Mouse (Mus musculus) urinary bladder, postnatal 25 days (tissue): ENCODE measurements around the gene Mdga2.

Source experiments
- DNase-seq: peaks from one replicate; pipeline ENCODE4 v3.0.0; 2022; ENCODE audit warnings: low spot score

Gene Mdga2

GRCm38 (mm10) chr12:67056621-67057020 lies 165.7 kb downstream of the Mdga2 start:
- no peak for DNase-seq

GRCm38 (mm10) chr12:67045099-67045750 lies 177.1 kb downstream of the Mdga2 start:
- DNase-seq: no peak

GRCm38 (mm10) chr12:67041865-67042264 lies 180.5 kb downstream of the Mdga2 start:
- DNase-seq: no peak

GRCm38 (mm10) chr12:67035509-67036261 lies 186.7 kb downstream of the Mdga2 start:
- DNase-seq: no peak

DNA sequence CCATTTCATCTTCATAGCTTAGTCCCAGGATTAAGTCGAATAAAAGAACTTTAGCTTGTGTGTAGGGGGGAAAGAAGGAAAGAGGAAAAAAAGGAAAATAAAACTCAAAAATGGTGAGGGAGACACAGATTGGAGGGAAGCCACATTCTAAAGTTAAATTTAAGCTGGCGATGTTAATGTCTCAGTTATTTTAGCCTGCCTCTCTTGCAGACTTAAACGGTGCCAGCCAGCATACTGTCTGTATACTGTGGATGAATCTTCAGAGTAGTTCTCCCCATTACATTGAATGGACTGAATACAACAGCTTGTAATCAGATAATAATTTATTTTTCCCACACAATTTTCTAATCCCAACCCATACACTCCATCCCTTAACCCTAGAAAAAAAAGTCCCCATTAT lies 205.2 kb downstream of the Mdga2 start:
- no peak for DNase-seq

DNA sequence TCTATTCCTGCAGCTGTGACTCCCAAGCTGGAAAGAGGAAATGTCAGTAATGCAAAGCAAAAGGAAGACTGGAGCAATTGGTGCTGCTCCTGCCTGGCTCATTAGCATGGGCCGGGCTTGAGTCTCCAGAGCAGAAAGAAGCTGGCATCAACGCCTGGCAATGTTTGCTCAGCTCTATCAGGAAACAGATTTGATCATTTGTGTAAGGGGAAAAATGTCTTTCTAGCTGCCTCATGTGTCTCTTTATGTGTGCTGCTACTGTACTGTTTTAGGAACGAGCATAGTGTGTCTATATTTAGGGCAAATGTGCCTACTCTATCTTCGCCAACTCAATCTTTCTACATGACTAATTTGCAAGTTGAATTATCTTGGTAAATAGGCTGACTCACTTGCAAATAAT lies 211.0 kb downstream of the Mdga2 start:
- no peak for DNase-seq

- DNase-seq: no peak
Observed at GRCm38 (mm10) chr12:67010318-67010717, 212.0 kb downstream of the Mdga2 start.

DNA sequence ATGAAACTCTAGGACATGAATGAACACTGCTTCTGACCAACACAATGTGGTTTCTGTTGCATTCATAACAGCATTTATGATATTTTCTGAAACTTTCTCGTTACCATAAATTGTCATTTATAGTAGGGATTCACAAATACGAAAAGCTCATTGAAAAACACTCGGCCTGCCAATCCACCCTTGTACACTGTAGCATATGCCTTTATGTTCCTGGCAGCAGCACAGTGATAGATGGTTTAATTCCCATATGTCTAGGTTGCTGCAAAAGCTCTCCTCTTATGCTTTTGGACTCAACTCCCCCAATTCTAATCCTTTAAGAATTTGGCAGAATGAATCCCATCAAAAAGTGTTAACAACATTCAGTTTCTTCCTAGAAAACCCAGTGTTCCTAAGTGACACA lies 213.2 kb downstream of the Mdga2 start:
- no peak for DNase-seq

DNA sequence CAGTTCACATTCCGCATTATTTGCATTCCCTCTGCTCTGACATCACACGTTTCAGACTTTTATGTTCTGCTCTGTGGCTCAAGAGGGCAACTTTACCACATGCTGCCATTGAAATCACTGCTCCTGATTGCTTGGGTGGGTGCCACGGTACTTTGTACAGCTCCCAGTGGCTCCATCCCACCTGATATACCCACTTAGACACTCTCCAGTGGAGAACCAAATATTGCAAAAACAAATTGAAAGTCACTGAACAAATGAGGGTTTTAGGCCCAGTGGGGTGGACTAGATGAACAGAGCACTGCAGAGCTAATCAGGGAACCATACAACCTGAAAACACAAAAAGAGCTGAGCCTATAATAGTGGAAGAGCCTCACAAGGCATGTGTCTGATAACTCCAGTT lies 268.2 kb downstream of the Mdga2 start:
- DNase-seq: no peak

DNA sequence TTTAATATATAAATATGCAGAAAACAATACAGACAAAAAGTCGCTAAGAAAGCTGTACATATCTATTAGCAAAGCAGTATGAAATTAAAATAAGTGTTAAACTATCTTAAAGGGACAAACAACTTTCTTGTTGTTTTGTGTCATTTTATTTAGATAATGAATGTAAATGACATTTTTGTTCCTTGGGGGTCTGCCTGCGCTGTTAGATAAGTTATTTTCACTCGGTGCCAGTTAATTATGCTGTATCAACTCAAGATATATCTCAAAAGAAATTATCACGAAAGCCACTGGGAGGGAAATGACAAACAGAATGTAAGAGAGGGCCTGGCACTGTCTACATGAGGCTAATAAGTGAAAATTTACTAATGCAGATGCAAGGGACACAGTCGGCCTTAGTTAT lies 306.6 kb downstream of the Mdga2 start:
- DNase-seq: no peak

DNA sequence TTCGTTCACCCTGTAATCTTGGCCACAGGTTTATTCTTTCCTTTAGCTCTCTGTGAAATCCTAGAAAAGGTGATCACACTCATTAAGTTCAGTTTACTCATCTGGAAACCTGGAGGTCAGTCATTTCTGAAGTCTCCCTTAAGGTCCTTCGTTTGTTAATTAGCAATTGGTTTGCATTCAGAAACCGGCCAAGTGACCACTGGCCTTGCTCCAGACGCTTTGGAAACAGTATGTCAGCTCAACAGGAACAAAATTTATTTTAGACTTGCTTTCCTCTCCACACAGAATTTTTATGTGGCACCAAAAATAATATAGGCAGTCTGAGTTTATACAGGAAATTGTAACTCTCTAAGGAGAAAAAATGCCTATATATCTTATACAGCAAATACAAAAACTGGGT lies 323.0 kb downstream of the Mdga2 start:
- no peak for DNase-seq

- no peak for DNase-seq
Observed at GRCm38 (mm10) chr12:66896790-66897189, 325.6 kb downstream of the Mdga2 start.

DNA sequence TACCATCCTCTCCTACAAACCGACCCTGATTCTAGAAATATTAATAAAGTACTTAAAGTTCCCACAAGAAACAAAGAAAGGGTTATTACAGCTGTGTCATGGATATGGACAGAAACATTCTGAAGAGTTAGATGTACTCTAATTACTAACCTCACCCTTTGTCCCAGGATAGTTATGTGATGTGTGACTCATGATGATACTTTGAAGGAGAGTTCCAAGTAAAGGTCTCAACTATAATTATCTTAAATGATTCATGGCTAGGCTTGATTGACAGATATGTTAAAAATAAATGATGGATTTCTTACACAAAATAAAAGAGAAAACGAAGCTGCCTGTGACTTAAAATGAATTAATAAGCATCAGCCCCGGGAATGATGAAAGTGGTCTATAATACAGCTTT lies 332.1 kb downstream of the Mdga2 start:
- no peak for DNase-seq

DNA sequence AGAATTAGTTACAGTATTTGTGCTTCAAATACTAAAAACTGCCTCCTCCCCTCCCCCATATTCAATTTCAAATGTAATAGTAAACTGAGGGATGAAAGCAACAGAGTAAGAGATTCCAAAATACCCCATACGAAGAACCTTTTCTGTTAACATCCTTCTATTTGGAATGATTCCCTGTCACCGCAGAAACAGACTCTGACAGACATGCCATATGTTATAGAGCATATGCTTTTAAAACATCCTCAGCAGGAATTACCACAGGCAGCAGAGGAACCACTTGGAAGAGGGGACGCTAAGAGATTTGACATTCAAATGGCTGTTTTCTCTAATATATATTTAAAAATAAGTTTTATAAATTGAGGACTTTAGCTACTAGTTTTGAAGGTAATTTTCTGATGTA lies 333.1 kb downstream of the Mdga2 start:
- DNase-seq: no peak

GRCm38 (mm10) chr12:66888636-66889035 lies 333.7 kb downstream of the Mdga2 start:
- DNase-seq: no peak

GRCm38 (mm10) chr12:66866199-66866598 lies 356.1 kb downstream of the Mdga2 start:
- no peak for DNase-seq

- DNase-seq: no peak
Observed at GRCm38 (mm10) chr12:66853167-66853566, 369.2 kb downstream of the Mdga2 start.

DNA sequence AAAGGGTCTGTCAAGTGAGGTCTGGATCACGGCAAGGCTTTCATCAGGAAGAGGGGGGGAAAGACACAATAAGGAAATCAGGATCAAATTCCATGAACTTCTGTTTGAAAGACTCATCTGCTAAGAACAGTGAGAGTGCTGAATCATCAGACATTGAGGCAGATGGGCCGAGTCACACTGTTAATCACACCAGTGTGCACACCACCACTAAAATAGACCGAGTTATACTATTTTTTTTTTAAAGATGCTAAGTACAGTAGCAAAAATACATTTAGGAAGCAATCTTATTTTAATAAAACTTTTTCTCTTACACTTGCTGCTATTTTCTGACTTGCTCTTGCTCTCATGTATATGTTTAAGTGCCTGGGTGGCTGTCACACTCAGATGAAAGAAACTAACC lies 382.0 kb downstream of the Mdga2 start:
- DNase-seq: no peak

- no peak for DNase-seq
Observed at GRCm38 (mm10) chr12:66755653-66756052, 466.7 kb downstream of the Mdga2 start.

DNA sequence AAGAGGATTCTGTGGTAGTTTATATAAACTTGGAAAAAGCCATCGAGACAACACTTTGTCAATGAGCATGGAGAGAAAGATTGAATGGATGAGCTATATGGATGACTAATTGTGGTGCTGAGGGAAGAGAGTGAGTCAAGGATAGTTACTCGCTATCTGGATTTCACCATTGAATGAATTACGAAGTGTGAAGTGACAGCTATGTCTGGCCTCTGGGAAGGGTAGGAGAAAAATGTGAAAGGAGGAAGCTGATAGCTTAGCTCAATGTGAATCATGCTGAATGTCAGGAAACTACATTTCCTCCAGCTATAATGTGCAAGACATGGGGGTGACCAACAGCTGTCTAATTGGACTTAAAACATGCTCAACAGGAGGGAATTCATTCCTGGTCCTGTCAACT lies 487.8 kb downstream of the Mdga2 start:
- DNase-seq: no peak

DNA sequence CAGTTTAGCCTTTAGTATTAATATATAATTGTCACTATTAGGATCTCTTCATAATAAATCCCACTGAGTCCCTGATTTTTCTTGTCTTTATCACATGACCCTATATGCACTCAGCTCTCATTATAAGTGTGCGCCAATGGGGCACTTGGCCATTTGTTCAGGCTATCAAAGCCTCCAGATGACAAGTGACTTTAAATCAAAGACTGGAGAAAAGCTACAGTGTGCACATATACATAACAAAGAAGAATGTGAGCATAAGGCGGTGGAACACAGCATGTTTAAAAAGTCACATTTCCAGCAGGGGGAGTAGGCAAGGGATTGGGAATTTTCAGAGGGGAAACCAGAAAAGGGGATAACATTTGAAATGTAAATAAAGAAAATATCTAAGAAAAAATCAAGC lies 497.9 kb downstream of the Mdga2 start:
- DNase-seq: no peak

GRCm38 (mm10) chr12:66708334-66708733 lies 514.0 kb downstream of the Mdga2 start:
- no peak for DNase-seq

DNA sequence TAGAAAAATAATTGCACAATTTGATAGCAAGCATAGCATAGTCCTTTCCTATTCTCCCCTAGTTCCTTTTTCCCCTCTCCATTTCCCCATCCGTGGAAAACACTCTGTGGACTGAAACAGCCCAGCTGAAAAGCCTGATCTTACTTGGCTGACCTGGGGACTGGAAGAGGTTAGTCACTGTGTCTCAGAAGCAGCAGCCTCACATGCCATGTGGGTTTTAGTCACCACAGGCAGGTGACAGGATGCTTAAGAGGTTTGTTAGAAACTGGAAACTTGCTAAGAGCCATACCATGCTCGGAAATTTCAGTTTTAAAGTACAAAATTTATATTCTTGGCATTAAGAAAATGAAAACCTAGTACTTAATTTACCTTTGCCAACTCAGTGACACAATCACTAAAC lies 514.9 kb downstream of the Mdga2 start:
- DNase-seq: no peak

DNA sequence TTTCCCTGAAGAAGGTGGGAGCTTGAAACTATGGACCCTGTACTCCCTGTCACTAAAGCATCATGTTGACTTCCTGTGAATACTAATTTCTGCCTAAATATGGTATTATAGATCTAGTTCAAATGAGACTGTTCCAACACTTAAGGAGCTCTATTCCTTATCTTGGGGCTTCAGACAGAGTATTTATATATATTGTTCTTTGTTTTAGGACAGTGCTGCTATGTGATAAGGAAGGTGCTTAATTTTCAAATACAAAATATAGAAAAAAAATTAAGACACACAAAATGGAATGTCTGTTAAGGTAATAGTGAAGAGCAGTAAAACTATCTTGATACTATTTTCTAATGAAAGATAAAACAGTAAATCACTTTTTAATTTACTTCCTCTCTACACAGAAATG lies 517.3 kb downstream of the Mdga2 start:
- DNase-seq: no peak
